Mouse (Mus musculus): ENCODE results near the gene Thap3.
A peak's percentile ranks its signal among the peaks of the same experiment; 100 is the strongest.

The Thap3 gene

GRCm38 (mm10) chr4:152009076-152010051 is 20.6 kb upstream of the Thap3 start:
- DNase-seq (ENCODE audit: low spot score in 2 of 2) = peak in 1 of 2 experiments; percentile 43

- DNase-seq (ENCODE audit: low spot score in 2 of 2) = peak; percentile 92 to 93
Observed at GRCm38 (mm10) chr4:152008622-152009075, 19.9 kb upstream of the Thap3 start, which contains the start of gene Klhl21. Gene Klhl21 (plus strand): TSS chr4:152008803.

GRCm38 (mm10) chr4:152008148-152008500 is 19.3 kb upstream of the Thap3 start:
- no peak for DNase-seq (ENCODE audit: low spot score in 2 of 2)

GRCm38 (mm10) chr4:152007481-152008147 is 18.8 kb upstream of the Thap3 start:
- DNase-seq (ENCODE audit: low spot score in 2 of 2) = no peak

- DNase-seq (ENCODE audit: low spot score in 2 of 2) = no peak
Observed at GRCm38 (mm10) chr4:152006812-152007211, 18.0 kb upstream of the Thap3 start.

DNA sequence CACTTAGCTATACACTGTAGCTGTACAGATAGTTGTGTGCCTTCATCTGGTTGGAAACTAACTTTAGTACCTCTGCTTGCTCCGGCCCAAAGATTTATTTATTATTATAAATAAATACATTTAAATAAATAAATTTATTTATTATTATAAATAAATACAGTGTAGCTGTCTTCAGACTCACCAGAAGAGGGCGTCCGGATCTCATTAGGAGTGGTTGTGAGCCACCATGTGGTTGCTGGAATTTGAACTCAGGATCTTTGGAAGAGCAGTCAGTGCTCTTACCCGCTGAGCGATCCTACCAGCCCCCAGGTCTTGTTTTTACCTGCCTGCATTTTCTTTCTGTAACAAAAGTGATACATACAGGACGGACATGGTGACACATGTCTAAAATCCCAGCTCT is 17.3 kb upstream of the Thap3 start:
- DNase-seq (ENCODE audit: low spot score in 2 of 2) = no peak

DNA sequence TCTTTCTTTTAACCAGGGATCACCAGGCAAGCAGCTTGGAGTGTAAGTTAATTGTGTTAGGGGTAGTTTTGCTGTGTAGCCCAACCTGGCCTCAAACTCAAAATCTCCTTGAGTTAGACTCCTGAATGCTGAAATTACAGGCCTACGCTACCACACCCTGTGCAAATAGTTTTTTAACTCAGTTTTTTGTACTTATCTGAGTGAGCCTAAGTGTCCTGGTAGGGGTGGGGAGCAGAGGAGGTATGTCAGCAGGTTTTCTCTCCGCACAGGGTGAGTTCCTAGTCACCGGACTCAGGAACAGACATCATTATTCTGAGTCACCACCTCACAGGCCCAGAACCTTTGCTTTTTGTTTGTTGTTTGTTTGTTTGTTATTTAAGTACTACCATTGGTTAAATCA is 13.3 kb upstream of the Thap3 start:
- no peak for DNase-seq (ENCODE audit: low spot score in 2 of 2)

GRCm38 (mm10) chr4:152001335-152001734 is 12.5 kb upstream of the Thap3 start:
- no peak for DNase-seq (ENCODE audit: low spot score in 2 of 2)

- no peak for DNase-seq (ENCODE audit: low spot score in 2 of 2)
Observed at GRCm38 (mm10) chr4:152000906-152001305, 12.1 kb upstream of the Thap3 start.

DNA sequence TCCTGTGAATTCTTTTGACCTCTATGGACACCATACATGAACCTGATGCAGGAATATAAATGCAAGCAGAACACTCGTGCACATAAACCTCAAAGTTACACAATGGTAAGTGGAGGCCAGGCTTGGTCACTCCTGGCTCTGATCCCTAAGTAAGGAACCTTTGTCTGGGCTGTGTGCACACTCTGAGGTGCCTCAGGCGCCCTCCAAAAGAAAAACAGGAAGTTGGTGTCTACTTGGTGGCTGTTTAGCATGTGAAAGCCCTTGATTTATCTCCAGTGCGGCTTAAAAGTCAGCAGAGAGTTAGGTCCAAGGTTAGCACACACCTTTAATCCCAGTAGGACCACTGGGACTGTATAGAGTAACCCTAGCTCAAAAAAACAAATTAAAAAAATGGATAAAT is 10.7 kb upstream of the Thap3 start:
- no peak for DNase-seq (ENCODE audit: low spot score in 2 of 2)

- DNase-seq (ENCODE audit: low spot score in 2 of 2) = no peak
Observed at GRCm38 (mm10) chr4:151997701-151998100, 8.9 kb upstream of the Thap3 start.

- no peak for DNase-seq (ENCODE audit: low spot score in 2 of 2)
Observed at GRCm38 (mm10) chr4:151996951-151997222, 8.1 kb upstream of the Thap3 start.

DNA sequence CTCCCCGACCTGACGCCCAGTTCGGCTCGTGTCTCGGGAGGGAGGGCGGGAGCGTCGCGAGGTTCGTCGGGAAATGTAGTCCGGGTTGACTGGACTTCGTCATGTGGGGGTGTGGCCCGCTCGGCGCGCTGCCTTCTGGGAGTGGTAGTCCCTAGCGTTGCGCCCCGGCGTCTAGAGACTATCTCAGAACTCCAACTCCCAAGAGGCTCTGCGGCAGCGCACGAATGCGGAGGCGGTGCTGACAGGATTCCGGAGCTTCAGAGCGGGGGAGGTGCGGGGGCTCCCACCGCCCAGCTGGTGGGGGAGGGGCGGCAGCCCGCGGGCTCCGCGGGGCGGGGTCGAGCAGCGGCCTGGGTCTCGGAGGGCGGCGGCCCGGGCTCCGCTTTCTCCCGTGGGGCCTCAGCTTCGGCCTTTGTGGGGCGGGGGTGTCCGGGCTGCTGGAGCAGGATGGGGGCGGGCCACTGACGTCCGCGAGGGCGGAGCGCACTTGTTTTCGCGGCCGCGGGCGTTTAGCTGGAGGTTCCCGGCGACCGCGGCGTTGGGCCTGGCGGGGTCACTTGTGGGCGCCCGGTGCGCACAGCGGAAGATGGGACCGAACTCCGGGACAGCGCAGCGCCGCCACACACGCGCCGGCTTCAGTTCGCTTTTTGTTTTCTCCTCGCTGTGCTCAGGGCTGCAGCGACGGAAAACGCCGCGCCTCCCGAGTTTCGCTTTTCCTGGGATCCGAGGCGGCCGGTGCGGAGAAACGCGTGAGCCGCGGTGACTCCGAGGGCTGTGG is 7.6 kb upstream of the Thap3 start, which contains the start of gene Phf13:
Gene Phf13, minus strand, starts transcription at position 86 of the 778 bp plus-strand sequence.
- peak; percentile 99 for DNase-seq (ENCODE audit: low spot score in 2 of 2)

DNA sequence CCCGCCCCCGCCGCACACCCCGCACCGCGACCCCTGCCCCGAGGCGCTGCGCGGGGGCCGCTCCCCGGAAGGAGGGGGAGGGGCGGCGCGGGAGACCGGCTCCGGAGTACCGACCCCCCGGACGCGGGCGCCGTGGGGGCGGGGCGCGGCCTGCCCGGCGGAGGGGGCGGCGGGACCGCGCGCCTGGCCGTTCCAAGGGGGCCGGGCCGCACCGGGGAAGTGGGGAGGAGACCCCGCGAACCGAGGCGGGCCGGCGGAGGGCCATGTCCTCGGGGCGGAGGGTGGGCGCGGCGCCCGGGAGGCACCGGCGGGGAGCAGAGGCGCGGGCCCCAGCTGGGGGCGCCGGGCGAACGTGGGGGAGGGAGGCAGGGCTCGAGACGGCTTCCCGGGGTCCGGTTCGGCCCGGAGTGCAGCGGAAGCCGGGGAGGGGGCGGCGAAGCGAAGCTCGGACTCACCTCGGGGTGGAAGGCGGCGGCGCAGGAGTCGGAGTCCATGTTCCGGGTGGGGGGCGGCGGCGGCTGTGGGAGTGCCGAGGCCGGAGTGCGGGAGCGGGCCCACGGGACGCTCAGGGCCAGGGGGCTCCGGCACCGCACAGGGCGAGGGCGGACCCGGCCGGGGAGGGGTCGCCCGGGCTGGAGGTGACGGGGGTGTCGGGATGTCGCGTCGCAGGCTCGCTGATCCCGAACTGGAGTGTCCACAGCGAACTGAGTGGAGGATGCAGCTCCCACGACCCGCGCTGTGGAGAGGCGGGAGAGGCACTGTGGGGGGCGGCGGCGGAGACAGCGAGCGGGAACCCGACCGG is 6.8 kb upstream of the Thap3 start:
- DNase-seq (ENCODE audit: low spot score in 2 of 2) = no peak

GRCm38 (mm10) chr4:151994228-151995171 is 5.7 kb upstream of the Thap3 start:
- DNase-seq (ENCODE audit: low spot score in 2 of 2) = no peak

- DNase-seq (ENCODE audit: low spot score in 2 of 2) = no peak
Observed at GRCm38 (mm10) chr4:151993035-151993434, 4.2 kb upstream of the Thap3 start.

- no peak for DNase-seq (ENCODE audit: low spot score in 2 of 2)
Observed at GRCm38 (mm10) chr4:151992091-151992490, 3.3 kb upstream of the Thap3 start.

GRCm38 (mm10) chr4:151989110-151989488 is 302 bp upstream of the Thap3 start:
- no peak for DNase-seq (ENCODE audit: low spot score in 2 of 2)

GRCm38 (mm10) chr4:151988014-151988341 is 819 bp downstream of the Thap3 start:
- no peak for DNase-seq (ENCODE audit: low spot score in 2 of 2)

GRCm38 (mm10) chr4:151986650-151987049 is 2.1 kb downstream of the Thap3 start:
- no peak for DNase-seq (ENCODE audit: low spot score in 2 of 2)
